Mouse (Mus musculus) forebrain, embryonic 16.5 days (tissue): ENCODE results near the gene Nr3c2. TPM values are rescaled to one million over a fixed set of nuclear protein-coding genes. Genes with fewer than 3 reads are reported as not detected.
A peak's percentile ranks its signal among the peaks of the same experiment; 100 is the strongest.

Experiments used
- ATAC-seq: fragments of 200-750 bp; cut with Nextera tagmentation; 2 replicates; pipeline ENCODE4 v1.8.0; 2017; ENCODE audit warnings: mild to moderate bottlenecking, moderate library complexity
- H3K27ac ChIP-seq: fragments of 300-500 bp; sonication (generic); 2 replicates; pipeline ENCODE4 v1.5.1; 2014; ENCODE audit warnings: low read length, control low read depth
- H3K27me3 ChIP-seq: fragments of 300-500 bp; sonication (generic); replicated peaks from 2 replicates; pipeline ENCODE4 v1.6.1; 2014; ENCODE audit warnings: low read length; ENCODE audit not compliant: control insufficient read depth, insufficient read depth
- H3K36me3 ChIP-seq: fragments of 300-500 bp; sonication (generic); 2 replicates; pipeline ENCODE4 v1.6.1; 2014; ENCODE audit not compliant: control insufficient read depth, insufficient read depth
- H3K4me1 ChIP-seq: fragments of 300-500 bp; sonication (generic); replicated peaks from 2 replicates; pipeline ENCODE4 v1.6.1; 2014; ENCODE audit warnings: low read length; ENCODE audit not compliant: control insufficient read depth, insufficient read depth
- H3K4me2 ChIP-seq: fragments of 300-500 bp; sonication (generic); 2 replicates; pipeline ENCODE4 v1.6.1; 2014; ENCODE audit warnings: mild to moderate bottlenecking, low read length, control low read depth
- H3K4me3 ChIP-seq: fragments of 300-500 bp; sonication (generic); replicated peaks from 2 replicates; pipeline ENCODE4 v1.5.1; 2014; ENCODE audit warnings: mild to moderate bottlenecking, low read length, control low read depth
- H3K9ac ChIP-seq: fragments of 300-500 bp; sonication (generic); replicated peaks from 2 replicates; pipeline ENCODE4 v1.6.1; 2014; ENCODE audit warnings: low read depth, low read length, control low read depth
- H3K9me3 ChIP-seq: fragments of 300-500 bp; sonication (generic); 2 replicates; pipeline ENCODE4 v1.6.1; 2016; ENCODE audit warnings: low read length; ENCODE audit not compliant: control insufficient read depth
- WGBS: fragments of 180-500 bp; shearing (Covaris S2); extraction: QIAGEN DNeasy Blood & Tissue Kit; methylation state at CpG from one replicate; pipeline ENCODE4 v1.1.7; 2014; 5-methylcytosine and 5-hydroxymethylcytosine counted together
- polyA plus RNA-seq: library from polyadenylated mRNA; unstranded; fragments of >200 nt; fragmentation: Nextera tagmentation; extraction: Ambion mirVana; gene quantifications from 2 replicates; pipeline ENCODE4 v1.2.1, GENCODE M21; 2015

Gene Nr3c2
- polyA plus RNA-seq, 1 experiment from 2014 or later = 5.3 TPM

- no peak for ATAC-seq
- Histone ChIP-seq H3K4me1 (no peaks in the 10 kb centered on the region), H3K36me3 (no peaks in the 10 kb centered on the region), H3K4me2 (no peak overlapping the region), H3K27me3 (no peaks in the 10 kb centered on the region), H3K9ac (no peak overlapping the region), H3K27ac (no peak overlapping the region), H3K4me3 (no peak overlapping the region), H3K9me3 (no peaks in the 10 kb centered on the region)
- WGBS = 86% methylated on average over 5 of the region's 5 CpGs
Measured at GRCm38 (mm10) chr8:76928808-76929207, 29.6 kb downstream of the Nr3c2 start.

- H3K27me3 ChIP-seq = no peaks in the 10 kb centered on the region
- H3K36me3 ChIP-seq = no peaks in the 10 kb centered on the region
- no peak overlapping the region for H3K9ac ChIP-seq
- no peak overlapping the region for H3K4me3 ChIP-seq
- no peaks in the 10 kb centered on the region for H3K9me3 ChIP-seq
- H3K4me2 ChIP-seq = no peak overlapping the region
- WGBS = 92% methylated on average over 3 of the region's 3 CpGs
- H3K27ac ChIP-seq = no peak overlapping the region
- H3K4me1 ChIP-seq = no peaks in the 10 kb centered on the region
- no peak for ATAC-seq
Measured at GRCm38 (mm10) chr8:76965046-76965445, 65.8 kb downstream of the Nr3c2 start.

- Histone ChIP-seq H3K9me3 (no peaks in the 10 kb centered on the region), H3K4me3 (no peak overlapping the region), H3K27me3 (no peaks in the 10 kb centered on the region), H3K36me3 (no peaks in the 10 kb centered on the region), H3K4me2 (no peak overlapping the region), H3K9ac (no peak overlapping the region), H3K4me1 (peaks cover 11% of the 10 kb centered on the region), H3K27ac (no peak overlapping the region)
- no peak for ATAC-seq
- whole genome bisulfite sequencing = 80% methylated on average over 4 of the region's 4 CpGs
Measured at GRCm38 (mm10) chr8:76971187-76971586, 71.9 kb downstream of the Nr3c2 start.

- 76% methylated on average over 9 of the region's 9 CpGs for WGBS
- Histone ChIP-seq H3K9me3 (no peaks in the 10 kb centered on the region), H3K36me3 (no peaks in the 10 kb centered on the region), H3K27ac (no peak overlapping the region), H3K4me1 (peaks cover 11% of the 10 kb centered on the region), H3K27me3 (no peaks in the 10 kb centered on the region), H3K9ac (no peak overlapping the region), H3K4me3 (no peak overlapping the region), H3K4me2 (no peak overlapping the region)
- no peak for ATAC-seq
Measured at GRCm38 (mm10) chr8:76971761-76972404, 72.6 kb downstream of the Nr3c2 start.

- WGBS = 32% methylated on average over 8 of the region's 8 CpGs
Measured at GRCm38 (mm10) chr8:76972947-76973552, 73.8 kb downstream of the Nr3c2 start.

GRCm38 (mm10) chr8:76977907-76978306, 78.7 kb downstream of the Nr3c2 start:
- H3K36me3 ChIP-seq = no peaks in the 10 kb centered on the region
- 86% methylated on average over 4 of the region's 4 CpGs for WGBS
- no peak overlapping the region for H3K4me3 ChIP-seq
- H3K9ac ChIP-seq = no peak overlapping the region
- no peak overlapping the region for H3K27ac ChIP-seq
- H3K4me1 ChIP-seq = peaks cover 6% of the 10 kb centered on the region; the same call in 1 of the 2 replicates
- no peaks in the 10 kb centered on the region for H3K9me3 ChIP-seq
- H3K4me2 ChIP-seq = no peak overlapping the region
- no peaks in the 10 kb centered on the region for H3K27me3 ChIP-seq
- no peak for ATAC-seq

More at GRCm38 (mm10) chr8:76972947-76973552, 73.8 kb downstream of the Nr3c2 start:
- H3K27me3 ChIP-seq = no peaks in the 10 kb centered on the region
- no peaks in the 10 kb centered on the region for H3K9me3 ChIP-seq
- H3K4me1 ChIP-seq = peaks cover 11% of the 10 kb centered on the region
- H3K27ac ChIP-seq = no peak overlapping the region
- no peak overlapping the region for H3K9ac ChIP-seq
- no peak overlapping the region for H3K4me3 ChIP-seq
- no peak overlapping the region for H3K4me2 ChIP-seq
- H3K36me3 ChIP-seq = no peaks in the 10 kb centered on the region
- ATAC-seq = peak; percentile 85

- no peak for ATAC-seq
- H3K9me3 ChIP-seq = no peaks in the 10 kb centered on the region
- no peak overlapping the region for H3K4me2 ChIP-seq
- H3K27me3 ChIP-seq = no peaks in the 10 kb centered on the region
- H3K27ac ChIP-seq = no peak overlapping the region
- no peak overlapping the region for H3K4me3 ChIP-seq
- no peaks in the 10 kb centered on the region for H3K36me3 ChIP-seq
- H3K4me1 ChIP-seq = no peaks in the 10 kb centered on the region
- H3K9ac ChIP-seq = no peak overlapping the region
Measured at GRCm38 (mm10) chr8:76984082-76984481, 84.8 kb downstream of the Nr3c2 start.

GRCm38 (mm10) chr8:76984851-76985250, 85.6 kb downstream of the Nr3c2 start:
- Histone ChIP-seq H3K36me3 (no peaks in the 10 kb centered on the region), H3K4me2 (no peak overlapping the region), H3K9ac (no peak overlapping the region), H3K9me3 (no peaks in the 10 kb centered on the region), H3K4me3 (no peak overlapping the region), H3K4me1 (no peaks in the 10 kb centered on the region), H3K27me3 (no peaks in the 10 kb centered on the region), H3K27ac (no peak overlapping the region)
- ATAC-seq = no peak
- WGBS = 90% methylated on average over 5 of the region's 5 CpGs

- WGBS = 79% methylated on average over 3 of the region's 3 CpGs
- Histone ChIP-seq H3K27ac (no peak overlapping the region), H3K4me2 (no peak overlapping the region), H3K36me3 (no peaks in the 10 kb centered on the region), H3K27me3 (no peaks in the 10 kb centered on the region), H3K4me3 (no peak overlapping the region), H3K9me3 (no peaks in the 10 kb centered on the region), H3K4me1 (no peaks in the 10 kb centered on the region), H3K9ac (no peak overlapping the region)
- no peak for ATAC-seq
Measured at GRCm38 (mm10) chr8:76987876-76988275, 88.6 kb downstream of the Nr3c2 start.
